Comparison of ENCODE assay signal across 15 mouse cellular contexts in the genomic region with DNA sequence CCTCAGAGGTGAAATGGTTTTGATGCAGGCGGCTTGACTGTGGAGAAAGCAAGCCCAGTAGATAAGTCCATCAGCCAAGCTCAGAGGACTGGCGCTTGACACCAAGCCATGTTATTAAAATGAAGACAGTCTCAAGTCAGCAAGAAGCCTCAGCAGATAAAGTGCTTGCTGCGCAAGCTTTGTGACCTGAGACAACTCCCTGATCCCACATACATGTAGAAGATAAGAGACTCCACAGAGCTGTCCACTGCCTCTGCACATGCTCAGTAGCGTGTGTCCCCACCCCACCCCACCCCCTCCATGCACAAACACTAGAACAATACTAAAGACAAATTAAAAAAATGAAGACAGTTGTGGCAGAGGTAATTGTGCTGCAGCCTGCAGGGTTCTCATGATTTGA. TPM values are rescaled to one million over a fixed set of nuclear protein-coding genes. Genes with fewer than 3 reads are reported as not detected.
A peak's percentile ranks its signal among the peaks of the same experiment; 100 is the strongest.
DNase-seq lines count a peak whose midpoint lies in the region; ATAC-seq and TF ChIP-seq lines count a peak whose summit lies in the region.
"Had no signal": no experiment of that assay in that cellular context is flagged by ENCODE, and none has a peak within 500 bp of the region (broad histone marks: within the 10 kb centered on the region; RNA-seq: fewer than 3 reads in every experiment).

No protein-coding gene starts in this region.

- H3K4me2 ChIP-seq in hindbrain, embryonic 14.5 days (replicated peaks): no peak overlapping the region
- no peak overlapping the region for H3K4me2 ChIP-seq in midbrain, embryonic 13.5 days (replicated peaks)
- H3K4me2 ChIP-seq in midbrain, postnatal 0 days (ENCODE audit: low read depth, low read length, poor library complexity, severe bottlenecking): no peak overlapping the region
- H3K4me2 ChIP-seq in liver, embryonic 14.5 days (ENCODE audit: low read depth): peak overlapping the region; percentile 51
- H3K4me2 ChIP-seq: heart, embryonic 15.5 days had no signal

- no peak for DNase-seq in hindbrain, embryonic 10.5 days (ENCODE audit: low spot score)
- DNase-seq in hindbrain, embryonic 14.5 days (ENCODE audit: low spot score): no peak
- DNase-seq in midbrain, postnatal 0 days (ENCODE audit: low spot score): no peak
- no peak for DNase-seq in liver, embryonic 14.5 days (ENCODE audit: low read depth in 3 of 3, low spot score in 3 of 3)
- no peak for DNase-seq in embryo, embryonic 10 days (ENCODE audit: low spot score)
- no peak for DNase-seq in urinary bladder, adult 2 months (ENCODE audit: low spot score)
- DNase-seq in layer of hippocampus, postnatal 25 days (ENCODE audit: extremely low spot score in 1 of 2, low spot score in 1 of 2): no peak
- DNase-seq: cerebellum, adult 18-20 months; forebrain, postnatal 0 days; lung, postnatal 10 days; right cerebral cortex, postnatal 14 days; thymus, postnatal 4 days had no signal

- H3K4me1 ChIP-seq in hindbrain, embryonic 10.5 days (replicated peaks): peaks cover 28% of the 10 kb centered on the region
- peaks cover 17% of the 10 kb centered on the region for H3K4me1 ChIP-seq in hindbrain, embryonic 14.5 days (replicated peaks; ENCODE audit: control insufficient read depth, insufficient read depth, low read length)
- H3K4me1 ChIP-seq in midbrain, embryonic 13.5 days (replicated peaks): peaks cover 18% of the 10 kb centered on the region
- H3K4me1 ChIP-seq in midbrain, postnatal 0 days (ENCODE audit: insufficient read depth, low read length): no peaks in the 10 kb centered on the region
- peaks cover 21 to 32% of the 10 kb centered on the region in 2 experiments for H3K4me1 ChIP-seq in liver, embryonic 14.5 days (replicated peaks; ENCODE audit: control insufficient read depth in 2 of 2, insufficient read depth in 2 of 2, low read length in 1 of 2)

- H3K4me3 ChIP-seq in hindbrain, embryonic 10.5 days: no peak overlapping the region
- no peak overlapping the region for H3K4me3 ChIP-seq in hindbrain, embryonic 14.5 days (replicated peaks; ENCODE audit: low read length)
- H3K4me3 ChIP-seq in midbrain, embryonic 13.5 days (replicated peaks): no peak overlapping the region
- no peak overlapping the region for H3K4me3 ChIP-seq in midbrain, postnatal 0 days (ENCODE audit: low read depth, low read length)
- no peak overlapping the region for H3K4me3 ChIP-seq in liver, embryonic 14.5 days (ENCODE audit: insufficient read depth in 1 of 2, low read depth in 2 of 2, low read length in 2 of 2)
- H3K4me3 ChIP-seq: heart, embryonic 15.5 days; limb, embryonic 10.5 days had no signal

- no peaks in the 10 kb centered on the region for H3K9me3 ChIP-seq in hindbrain, embryonic 10.5 days
- H3K9me3 ChIP-seq in hindbrain, embryonic 14.5 days (ENCODE audit: control insufficient read depth, low read length): no peaks in the 10 kb centered on the region
- no peaks in the 10 kb centered on the region for H3K9me3 ChIP-seq in midbrain, embryonic 13.5 days
- no peaks in the 10 kb centered on the region for H3K9me3 ChIP-seq in midbrain, postnatal 0 days (ENCODE audit: low read length)
- H3K9me3 ChIP-seq in liver, embryonic 14.5 days (ENCODE audit: control insufficient read depth, low read length): no peaks in the 10 kb centered on the region
- H3K9me3 ChIP-seq: heart, embryonic 15.5 days; limb, embryonic 10.5 days had no signal

- TF ChIP-seq CTCF in midbrain, postnatal 0 days (IDR thresholded peaks at IDR 0.05): no peak
- TF ChIP-seq CTCF in liver, embryonic 14.5 days (IDR thresholded peaks at IDR 0.05; ENCODE audit: low read depth): no peak

- H3K27ac ChIP-seq in hindbrain, embryonic 10.5 days: peak overlapping the region; percentile 68
- H3K27ac ChIP-seq in hindbrain, embryonic 14.5 days: no peak overlapping the region
- 0 out of 2 replicates have a peak overlapping the region, but pooled peaks have one; percentile 1 for H3K27ac ChIP-seq in midbrain, embryonic 13.5 days
- no peak overlapping the region for H3K27ac ChIP-seq in midbrain, postnatal 0 days (ENCODE audit: low read depth, low read length)
- peak overlapping the region; percentile 26 for H3K27ac ChIP-seq in liver, embryonic 14.5 days
- H3K27ac ChIP-seq: heart, embryonic 15.5 days; limb, embryonic 10.5 days had no signal

- ATAC-seq in hindbrain, embryonic 14.5 days (ENCODE audit: low FRiP score): no peak
- peak; percentile 4; the same call in 1 of the 2 replicates for ATAC-seq in midbrain, embryonic 13.5 days
- ATAC-seq in midbrain, postnatal 0 days (ENCODE audit: low FRiP score): no peak
- ATAC-seq in liver, embryonic 14.5 days (ENCODE audit: insufficient read depth): peak; percentile 78
- ATAC-seq: forebrain, postnatal 0 days had no signal

- H3K36me3 ChIP-seq in hindbrain, embryonic 10.5 days: no peaks in the 10 kb centered on the region
- no peaks in the 10 kb centered on the region for H3K36me3 ChIP-seq in hindbrain, embryonic 14.5 days (replicated peaks; ENCODE audit: control insufficient read depth, insufficient read depth)
- no peaks in the 10 kb centered on the region for H3K36me3 ChIP-seq in midbrain, embryonic 13.5 days
- H3K36me3 ChIP-seq in midbrain, postnatal 0 days (ENCODE audit: insufficient read depth, low read length): no peaks in the 10 kb centered on the region
- no peaks in the 10 kb centered on the region for H3K36me3 ChIP-seq in liver, embryonic 14.5 days (replicated peaks; ENCODE audit: control insufficient read depth, insufficient read depth, low read depth)
- H3K36me3 ChIP-seq: heart, embryonic 15.5 days; limb, embryonic 10.5 days had no signal

- H3K9ac ChIP-seq in hindbrain, embryonic 14.5 days: no peak overlapping the region
- no peak overlapping the region for H3K9ac ChIP-seq in midbrain, embryonic 13.5 days (replicated peaks)
- H3K9ac ChIP-seq in midbrain, postnatal 0 days (replicated peaks; ENCODE audit: low read length, poor library complexity, severe bottlenecking): no peak overlapping the region
- peak overlapping the region; percentile 2; the same call in 1 of the 2 replicates for H3K9ac ChIP-seq in liver, embryonic 14.5 days (replicated peaks)
- H3K9ac ChIP-seq: forebrain, postnatal 0 days; heart, embryonic 15.5 days had no signal

- peaks cover 8% of the 10 kb centered on the region; the same call in 1 of the 2 replicates for H3K27me3 ChIP-seq in hindbrain, embryonic 10.5 days (ENCODE audit: insufficient read depth, poor library complexity, severe bottlenecking)
- H3K27me3 ChIP-seq in hindbrain, embryonic 14.5 days (ENCODE audit: control insufficient read depth, insufficient read depth, low read length): no peaks in the 10 kb centered on the region
- H3K27me3 ChIP-seq in midbrain, embryonic 13.5 days: no peaks in the 10 kb centered on the region
- no peaks in the 10 kb centered on the region for H3K27me3 ChIP-seq in midbrain, postnatal 0 days (ENCODE audit: insufficient read depth, low read length)
- H3K27me3 ChIP-seq in liver, embryonic 14.5 days (ENCODE audit: control insufficient read depth, insufficient read depth, low read length): no peaks in the 10 kb centered on the region
- H3K27me3 ChIP-seq: heart, embryonic 15.5 days had no signal

- no peak for TF ChIP-seq EP300 in liver, embryonic 14.5 days (IDR thresholded peaks at IDR 0.05; ENCODE audit: low read depth)

- 82% methylated on average over 4 of the region's 4 CpGs for whole genome bisulfite sequencing in hindbrain, embryonic 10.5 days
- WGBS in hindbrain, embryonic 14.5 days: 73% methylated on average over 4 of the region's 4 CpGs
- 65% methylated on average over 4 of the region's 4 CpGs for WGBS in midbrain, embryonic 13.5 days
- WGBS in midbrain, postnatal 0 days: 66% methylated on average over 4 of the region's 4 CpGs
- 12% methylated on average over 4 of the region's 4 CpGs for WGBS in liver, embryonic 14.5 days (ENCODE audit: insufficient replicate concordance)

RNA-seq across cellular contexts. Expression of gene Cpt1a, which starts 12.4 kb away (rescaled TPM):
- polyA plus RNA-seq in hindbrain, embryonic 10.5 days (2016; fragmentation: Nextera tagmentation; extraction: Ambion mirVana): 3.6 and 5.6 TPM in 2 replicates
- polyA plus RNA-seq in hindbrain, embryonic 14.5 days (2014; fragmentation: Nextera tagmentation; extraction: Ambion mirVana): 19.6 and 22.4 TPM in 2 replicates
- polyA plus RNA-seq in midbrain, embryonic 13.5 days (2015; fragmentation: Nextera tagmentation; extraction: Ambion mirVana): 12.9 TPM in 2 replicates
- total RNA-seq in midbrain, postnatal 0 days (2014; rRNA removed): 29.1 and 35.8 TPM in 2 replicates
- 15.7 and 17.4 TPM in 2 replicates for polyA plus RNA-seq in midbrain, postnatal 0 days (2015; fragmentation: Nextera tagmentation; extraction: Ambion mirVana)
- polyA plus RNA-seq in liver, embryonic 14.5 days (2012; rRNA removed): 3.5 and 4.6 TPM in 2 replicates
- 5.2 and 6.8 TPM in 2 replicates for polyA plus RNA-seq in liver, embryonic 14.5 days (2014; fragmentation: Nextera tagmentation; extraction: Ambion mirVana)
- 61.6 and 67.1 TPM in 2 replicates for polyA plus RNA-seq in urinary bladder, adult 2 months (2012; rRNA removed)
- total RNA-seq in layer of hippocampus, postnatal 25 days (2021): 10 to 100 TPM; 25.6 to 27.0 TPM

RNA-seq across cellular contexts. Expression of gene Ighmbp2, which starts 51.7 kb away (rescaled TPM):
- polyA plus RNA-seq in hindbrain, embryonic 10.5 days (2016; fragmentation: Nextera tagmentation; extraction: Ambion mirVana): 10.9 and 11.2 TPM in 2 replicates
- polyA plus RNA-seq in hindbrain, embryonic 14.5 days (2014; fragmentation: Nextera tagmentation; extraction: Ambion mirVana): 8.9 and 9.2 TPM in 2 replicates
- 11.6 and 11.9 TPM in 2 replicates for polyA plus RNA-seq in midbrain, embryonic 13.5 days (2015; fragmentation: Nextera tagmentation; extraction: Ambion mirVana)
- total RNA-seq in midbrain, postnatal 0 days (2014; rRNA removed): 11.8 and 12.3 TPM in 2 replicates
- polyA plus RNA-seq in midbrain, postnatal 0 days (2015; fragmentation: Nextera tagmentation; extraction: Ambion mirVana): 10.2 and 10.8 TPM in 2 replicates
- 1.4 and 1.6 TPM in 2 replicates for polyA plus RNA-seq in liver, embryonic 14.5 days (2012; rRNA removed)
- polyA plus RNA-seq in liver, embryonic 14.5 days (2014; fragmentation: Nextera tagmentation; extraction: Ambion mirVana): 2.0 and 2.3 TPM in 2 replicates
- polyA plus RNA-seq in urinary bladder, adult 2 months (2012; rRNA removed): 5.8 and 7.0 TPM in 2 replicates
- 10 to 100 TPM in 1 of 2 experiments, 1 to 10 TPM in 1; 9.8 to 11.4 TPM for total RNA-seq in layer of hippocampus, postnatal 25 days (2021)

RNA-seq across cellular contexts. Expression of gene Mrpl21, which starts 51.8 kb away (rescaled TPM):
- polyA plus RNA-seq in hindbrain, embryonic 10.5 days (2016; fragmentation: Nextera tagmentation; extraction: Ambion mirVana): 126 and 128 TPM in 2 replicates
- 92.4 and 111 TPM in 2 replicates for polyA plus RNA-seq in hindbrain, embryonic 14.5 days (2014; fragmentation: Nextera tagmentation; extraction: Ambion mirVana)
- 111 and 118 TPM in 2 replicates for polyA plus RNA-seq in midbrain, embryonic 13.5 days (2015; fragmentation: Nextera tagmentation; extraction: Ambion mirVana)
- total RNA-seq in midbrain, postnatal 0 days (2014; rRNA removed): 48.4 and 48.7 TPM in 2 replicates
- polyA plus RNA-seq in midbrain, postnatal 0 days (2015; fragmentation: Nextera tagmentation; extraction: Ambion mirVana): 92.7 and 93.3 TPM in 2 replicates
- polyA plus RNA-seq in liver, embryonic 14.5 days (2012; rRNA removed): 21.5 and 36.2 TPM in 2 replicates
- 67.9 and 73.2 TPM in 2 replicates for polyA plus RNA-seq in liver, embryonic 14.5 days (2014; fragmentation: Nextera tagmentation; extraction: Ambion mirVana)
- 43.3 and 55.7 TPM in 2 replicates for polyA plus RNA-seq in urinary bladder, adult 2 months (2012; rRNA removed)
- total RNA-seq in layer of hippocampus, postnatal 25 days (2021): 10 to 100 TPM; 52.4 to 56.2 TPM

RNA-seq across cellular contexts. Expression of gene Tesmin, which starts 54.1 kb away (rescaled TPM):
- 0.22 and 0.39 TPM in 2 replicates for polyA plus RNA-seq in hindbrain, embryonic 10.5 days (2016; fragmentation: Nextera tagmentation; extraction: Ambion mirVana)
- polyA plus RNA-seq in hindbrain, embryonic 14.5 days (2014; fragmentation: Nextera tagmentation; extraction: Ambion mirVana): 0.18 and 0.48 TPM in 2 replicates
- polyA plus RNA-seq in midbrain, embryonic 13.5 days (2015; fragmentation: Nextera tagmentation; extraction: Ambion mirVana): 0.35 and 0.37 TPM in 2 replicates
- total RNA-seq in midbrain, postnatal 0 days (2014; rRNA removed): 0.27 and 1.2 TPM in 2 replicates
- 0.93 and 1.3 TPM in 2 replicates for polyA plus RNA-seq in midbrain, postnatal 0 days (2015; fragmentation: Nextera tagmentation; extraction: Ambion mirVana)
- polyA plus RNA-seq in liver, embryonic 14.5 days (2012; rRNA removed): 0.17 and 0.25 TPM in 2 replicates
- 0.30 TPM in 2 replicates for polyA plus RNA-seq in liver, embryonic 14.5 days (2014; fragmentation: Nextera tagmentation; extraction: Ambion mirVana)
- 0.15 and 0.17 TPM in 2 replicates for polyA plus RNA-seq in urinary bladder, adult 2 months (2012; rRNA removed)
- under 1 TPM; 0.25 to 0.59 TPM for total RNA-seq in layer of hippocampus, postnatal 25 days (2021)

Comparison
In these comparisons a context has a peak if more than half of its experiments do, and no peak if none do; other contexts are left out.
1. H3K27ac ChIP-seq: peak in hindbrain, embryonic 10.5 days (single experiment), midbrain, embryonic 13.5 days (single experiment) and liver, embryonic 14.5 days (single experiment); none in hindbrain, embryonic 14.5 days (single experiment) and midbrain, postnatal 0 days (single experiment).
2. ATAC-seq: peak in midbrain, embryonic 13.5 days (single experiment) and liver, embryonic 14.5 days (single experiment); none in hindbrain, embryonic 14.5 days (single experiment) and midbrain, postnatal 0 days (single experiment).